Mouse (Mus musculus) cerebellum, adult 18-20 months (tissue): ENCODE data around the gene Khdc4.

ENCODE experiments used
- DNase-seq, 2 experiments: peaks; one replicate each; pipeline ENCODE4 v3.0.0; 2021

Gene Khdc4

GRCm38 (mm10) chr3:88684980-88685941 is at the start of gene Khdc4:
Khdc4 (plus strand) TSS chr3:88685803.
- peak; percentile 95 to 98 for DNase-seq

DNA sequence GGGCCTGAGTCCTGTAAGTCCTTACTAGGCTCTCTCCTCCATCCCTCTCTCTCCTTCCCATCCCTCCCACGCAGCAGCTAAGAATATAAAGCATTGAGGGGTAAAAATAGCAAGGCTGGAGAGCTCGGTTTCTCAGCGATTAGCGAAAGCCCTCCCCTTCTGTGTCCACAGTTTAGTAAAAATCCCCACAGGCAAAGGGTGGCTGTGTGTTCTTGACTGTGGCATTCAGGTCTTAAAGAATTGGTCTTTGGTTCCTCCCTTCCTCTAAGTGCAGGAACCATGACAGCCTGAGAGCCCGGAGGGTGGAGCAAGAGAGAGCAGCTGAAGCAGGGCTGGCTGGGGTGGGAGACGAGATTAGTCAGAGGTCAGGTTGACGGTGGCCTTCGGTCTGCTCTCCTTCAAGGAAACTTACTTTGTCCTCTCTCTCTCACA is 49.0 kb upstream of the Khdc4 start:
- DNase-seq: no peak

- no peak for DNase-seq
Measured at GRCm38 (mm10) chr3:88637134-88637533, 48.5 kb upstream of the Khdc4 start.

DNA sequence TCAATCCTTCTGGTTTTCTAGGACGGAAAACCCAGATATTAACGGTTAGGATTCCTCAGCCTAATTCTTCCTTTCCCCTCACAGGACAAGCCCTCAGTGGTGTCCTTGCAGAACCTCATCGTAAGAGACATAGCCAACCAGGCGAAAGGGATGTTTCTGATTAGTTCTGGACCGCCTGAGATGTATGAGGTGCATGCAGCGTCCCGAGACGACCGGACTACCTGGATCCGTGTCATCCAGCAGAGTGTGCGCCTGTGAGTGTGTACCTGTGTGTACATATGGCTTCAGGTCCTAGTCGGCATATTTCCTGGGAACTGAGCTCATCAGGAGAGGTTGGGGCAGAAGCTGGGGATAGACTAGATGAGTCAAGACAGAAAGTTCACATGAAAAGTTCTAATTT is 46.4 kb upstream of the Khdc4 start:
- DNase-seq: no peak

DNA sequence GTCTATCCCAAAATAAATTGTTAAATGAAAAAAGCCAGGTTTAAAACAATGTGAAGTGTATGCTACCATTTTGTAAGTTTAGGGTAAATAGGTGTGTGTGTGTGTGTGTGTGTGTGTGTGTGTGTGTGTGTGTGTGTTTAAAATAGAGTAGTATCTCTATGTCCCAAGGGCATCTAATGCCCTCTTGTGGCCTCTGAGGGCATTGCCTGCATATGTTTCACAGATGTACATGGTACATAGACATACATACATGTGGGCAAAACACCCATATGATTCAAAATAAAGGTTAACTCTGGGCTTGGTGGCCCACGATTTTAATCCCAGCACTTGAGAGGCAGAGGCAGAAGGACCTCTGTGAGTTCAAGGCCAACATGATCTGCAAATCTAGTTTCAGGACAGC is 44.9 kb upstream of the Khdc4 start:
- DNase-seq: peak; percentile 74 to 81

GRCm38 (mm10) chr3:88643078-88643477 is 42.5 kb upstream of the Khdc4 start:
- no peak for DNase-seq

DNA sequence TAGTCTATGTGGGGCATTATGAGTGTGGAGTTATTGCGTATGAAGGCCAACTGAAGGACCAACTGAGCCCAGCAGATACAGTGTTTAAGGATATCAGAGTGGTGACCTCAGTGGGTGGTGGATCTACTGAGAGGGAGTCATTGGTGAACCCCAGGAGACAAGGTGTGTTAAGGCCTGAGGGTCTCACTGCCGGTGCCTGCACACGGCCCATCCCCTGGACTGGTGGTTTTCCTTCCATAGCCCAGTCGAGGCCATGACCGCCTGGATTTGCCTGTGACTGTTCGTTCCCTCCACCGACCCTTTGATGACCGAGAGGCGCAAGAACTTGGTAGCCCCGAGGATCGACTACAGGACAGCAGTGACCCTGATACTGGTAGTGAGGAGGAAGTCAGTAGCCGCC is 39.7 kb upstream of the Khdc4 start:
- no peak for DNase-seq

GRCm38 (mm10) chr3:88646426-88646995 is 39.1 kb upstream of the Khdc4 start:
- no peak for DNase-seq

DNA sequence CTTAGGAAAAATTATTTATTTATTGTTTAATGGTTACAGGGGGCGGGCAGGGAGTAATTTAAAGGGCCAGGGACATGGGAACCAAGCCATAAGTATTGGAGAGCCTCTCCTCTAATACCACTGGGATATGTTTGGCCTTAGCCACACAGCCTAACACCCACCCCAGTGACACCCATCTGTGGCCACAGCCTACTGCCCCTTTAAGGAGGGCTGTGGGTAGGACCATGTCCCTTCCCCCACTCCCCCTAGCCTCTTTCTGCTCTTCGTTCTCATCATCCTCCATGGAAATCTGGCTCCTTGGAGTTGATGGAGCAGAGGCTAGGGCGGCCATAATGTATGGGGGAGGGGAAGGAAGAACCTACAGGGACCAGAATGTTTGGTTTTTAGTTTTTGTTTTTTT is 38.5 kb upstream of the Khdc4 start:
- DNase-seq: no peak

- DNase-seq: no peak
Measured at GRCm38 (mm10) chr3:88647779-88648413, 37.7 kb upstream of the Khdc4 start.

- DNase-seq: no peak
Measured at GRCm38 (mm10) chr3:88648452-88649168, 37.0 kb upstream of the Khdc4 start.

DNA sequence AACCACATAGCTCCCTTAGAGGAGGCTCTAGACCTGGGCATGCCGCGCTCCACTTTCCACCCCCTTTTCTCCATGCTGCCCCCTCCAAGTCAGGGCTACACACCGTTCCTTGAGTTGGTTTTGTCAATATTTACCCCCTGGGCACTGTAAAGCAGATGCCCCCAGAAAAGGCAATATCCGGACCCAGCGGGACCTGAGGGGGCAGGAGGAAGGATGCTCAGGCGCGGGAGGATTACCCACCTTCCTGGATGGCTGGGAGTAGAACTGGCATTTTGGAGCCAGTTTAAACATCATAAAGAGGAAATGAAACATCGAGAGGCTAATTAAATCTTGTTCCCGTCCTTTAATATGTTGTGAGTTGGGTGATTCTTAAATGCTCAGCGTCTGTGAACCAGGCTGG is 36.4 kb upstream of the Khdc4 start:
- no peak for DNase-seq

DNA sequence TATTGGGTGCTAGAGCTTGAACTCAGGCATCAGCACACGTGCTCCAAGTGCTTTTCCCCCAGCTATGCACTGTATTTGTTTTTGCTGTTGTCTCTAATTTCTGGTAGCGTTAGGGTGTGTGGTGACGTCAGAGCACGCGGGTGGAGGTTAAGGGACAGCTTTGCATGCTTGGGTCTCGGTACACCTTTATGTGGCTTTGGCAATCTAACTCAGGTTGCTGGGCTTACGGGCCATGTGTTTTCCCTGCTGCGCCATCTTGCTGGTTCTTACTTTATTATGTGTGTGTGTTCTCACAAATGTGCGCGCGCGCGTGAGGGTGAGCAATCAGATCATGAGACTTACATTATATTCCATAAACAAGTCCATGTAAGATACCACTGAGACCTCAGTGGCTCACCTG is 35.6 kb upstream of the Khdc4 start:
- no peak for DNase-seq

DNA sequence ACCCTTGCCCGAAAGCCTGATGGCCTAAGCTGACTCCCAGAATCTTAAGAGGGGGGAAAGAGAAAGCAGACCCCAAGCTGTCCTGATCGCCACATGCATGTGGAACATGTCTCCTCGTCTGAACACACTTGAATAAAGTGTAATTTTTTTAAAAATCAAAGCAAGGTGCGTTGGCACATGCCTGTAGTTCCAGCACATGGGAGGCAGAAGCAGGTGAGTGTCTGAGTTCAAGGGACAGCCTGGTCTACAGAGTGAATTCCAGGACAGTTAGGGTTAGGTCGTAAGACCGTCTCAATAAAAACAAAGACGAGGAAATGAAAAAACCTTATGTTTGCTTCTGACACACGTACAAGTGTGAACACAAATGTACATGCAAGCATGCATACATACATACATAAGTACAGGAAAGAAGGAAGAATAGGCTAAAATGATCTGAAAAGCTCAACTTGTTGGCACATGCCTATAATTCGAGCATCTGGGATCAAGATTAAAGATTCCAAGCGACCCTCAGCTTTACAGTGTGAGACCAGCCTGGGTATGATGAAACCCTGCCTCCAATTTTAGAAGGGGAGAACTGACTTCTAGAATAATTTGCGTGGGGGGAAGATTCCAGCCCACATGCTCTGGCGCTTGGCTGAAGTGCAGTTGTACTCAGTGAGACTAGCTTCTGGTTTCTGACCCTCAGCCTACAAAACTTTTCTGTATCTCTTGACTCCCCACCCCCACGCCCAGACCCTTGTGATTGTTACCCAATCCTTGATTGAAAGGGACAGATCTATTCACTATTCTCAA is 34.7 kb upstream of the Khdc4 start:
- no peak for DNase-seq

GRCm38 (mm10) chr3:88651669-88652618 is 33.7 kb upstream of the Khdc4 start:
- no peak for DNase-seq

DNA sequence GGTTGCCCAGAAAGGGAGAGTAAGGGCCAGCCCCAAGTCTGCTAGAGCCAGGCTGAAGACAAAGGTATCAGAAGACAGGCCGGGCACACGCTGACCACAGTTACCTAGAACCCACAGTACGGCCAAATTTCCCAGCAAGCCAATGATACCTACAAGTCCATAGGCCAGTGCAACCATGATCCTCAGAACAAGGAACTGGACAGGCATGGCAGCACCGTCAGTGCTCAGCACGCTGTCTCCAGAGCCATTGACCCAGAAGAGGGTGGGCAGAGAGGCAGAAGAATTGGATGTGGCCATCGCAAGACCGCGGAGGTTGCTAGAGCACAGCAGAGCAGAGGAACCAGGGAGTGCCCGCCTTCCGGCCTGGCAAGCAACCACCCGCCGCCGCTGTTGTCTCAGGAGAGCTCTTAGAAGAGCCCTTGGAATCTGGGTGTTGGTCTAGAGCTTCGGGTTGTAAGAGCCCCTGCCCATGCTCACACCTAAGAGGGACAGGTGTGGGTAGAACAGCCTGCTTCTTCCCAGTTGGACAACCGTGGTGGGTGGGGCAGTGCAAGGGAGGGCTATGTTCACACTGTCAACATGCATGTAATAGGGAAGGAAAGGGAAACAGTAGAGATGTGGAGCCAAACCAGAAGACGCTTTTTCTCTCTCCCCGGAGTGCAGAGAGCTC is 32.6 kb upstream of the Khdc4 start, which contains the start of gene Rxfp4:
TSS of gene Rxfp4 (minus strand) at position 297 of the 670 bp plus-strand sequence.
- no peak for DNase-seq

- DNase-seq: no peak
Measured at GRCm38 (mm10) chr3:88653516-88654370, 31.9 kb upstream of the Khdc4 start.

DNA sequence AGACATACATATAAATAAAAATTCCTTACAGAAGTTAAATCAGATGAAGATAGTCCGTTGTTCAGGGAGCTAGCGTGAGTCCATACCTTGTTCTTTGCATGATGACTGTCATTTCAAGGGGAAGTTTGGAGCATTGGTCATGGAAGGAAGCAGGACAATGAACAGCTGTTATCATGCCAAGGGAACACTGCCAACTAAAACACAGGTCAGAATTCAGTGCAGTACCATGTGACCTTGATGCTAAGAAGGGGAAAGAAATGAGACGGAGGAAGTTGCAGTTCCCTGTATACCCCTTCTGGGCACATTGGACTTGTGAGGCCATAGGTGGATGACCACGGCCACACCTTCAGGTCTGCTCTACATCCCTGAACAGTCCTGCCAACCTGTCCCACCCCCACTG is 31.0 kb upstream of the Khdc4 start:
- DNase-seq: no peak

- no peak for DNase-seq
Measured at GRCm38 (mm10) chr3:88655619-88656018, 30.0 kb upstream of the Khdc4 start.
